Mouse (Mus musculus) lung, adult 2 months (tissue): ENCODE data around the gene Zfp354a. TPM values are rescaled to one million over a fixed set of nuclear protein-coding genes. Genes with fewer than 3 reads are reported as not detected.

ENCODE experiments used
- DNase-seq: peaks from one replicate; pipeline ENCODE4 v3.0.0; 2022
- H3K4me1 ChIP-seq: fragments of 200-500 bp; 2 replicates; pipeline ENCODE4 v1.6.1; 2011; ENCODE audit warnings: low read length; ENCODE audit not compliant: control insufficient read depth, insufficient read depth
- H3K4me3 ChIP-seq: fragments of 200-500 bp; replicated peaks from 2 replicates; pipeline ENCODE3; 2011; ENCODE audit warnings: low read depth, mild to moderate bottlenecking, control low read depth, low read length; ENCODE audit errors: extremely low read depth
- CTCF ChIP-seq: fragments of 200-500 bp; IDR thresholded peaks from 2 replicates; pipeline ENCODE4 v1.5.1; 2011; ENCODE audit warnings: mild to moderate bottlenecking, low read length, control low read depth; ENCODE audit not compliant: insufficient read depth
- POLR2A ChIP-seq: fragments of 200-500 bp; IDR thresholded peaks from 2 replicates; pipeline ENCODE4 v1.6.1; 2011; ENCODE audit warnings: low read depth, mild to moderate bottlenecking, control low read depth, low read length, borderline replicate concordance; ENCODE audit errors: extremely low read depth
- WGBS: fragments of 180-500 bp; shearing (Covaris S2); methylation state at CpG from one replicate; pipeline ENCODE4 v1.1.7; 2018; 5-methylcytosine and 5-hydroxymethylcytosine counted together
- polyA plus RNA-seq: library from polyadenylated mRNA; depleted of rRNA; stranded (reverse); fragments of >200 nt; gene quantifications from 2 replicates; pipeline ENCODE4 v1.2.3, GENCODE M21; 2012; rRNA removed

Zfp354a gene
- polyA plus RNA-seq, 1 experiment, result 1.9 TPM

DNA sequence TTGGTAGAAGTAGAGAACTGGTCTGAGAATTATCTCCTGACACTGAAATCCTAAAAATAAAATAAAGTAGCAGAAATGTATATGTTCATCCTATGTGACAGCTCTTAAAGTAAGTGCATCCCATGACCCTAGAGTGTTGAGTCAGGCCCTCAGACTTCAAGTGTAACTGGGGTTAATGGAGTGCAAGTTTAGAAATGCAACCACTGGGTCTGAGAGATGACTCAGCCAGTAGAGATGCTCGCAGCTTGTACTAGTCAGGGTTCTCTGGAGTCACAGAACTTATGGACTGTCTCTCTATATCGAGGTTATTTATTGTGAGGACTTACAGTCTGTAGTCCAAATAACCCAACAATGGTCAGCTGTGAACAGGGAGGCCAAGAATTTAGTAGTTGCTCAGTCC lies 7.4 kb upstream of the Zfp354a start:
- WGBS, result 55% methylated on average over 2 of the region's 2 CpGs
- DNase-seq, result no peak
- TF ChIP-seq POLR2A (no peak), CTCF (no peak)
- Histone ChIP-seq H3K4me3 (no peak overlapping the region), H3K4me1 (no peaks in the 10 kb centered on the region)

DNA sequence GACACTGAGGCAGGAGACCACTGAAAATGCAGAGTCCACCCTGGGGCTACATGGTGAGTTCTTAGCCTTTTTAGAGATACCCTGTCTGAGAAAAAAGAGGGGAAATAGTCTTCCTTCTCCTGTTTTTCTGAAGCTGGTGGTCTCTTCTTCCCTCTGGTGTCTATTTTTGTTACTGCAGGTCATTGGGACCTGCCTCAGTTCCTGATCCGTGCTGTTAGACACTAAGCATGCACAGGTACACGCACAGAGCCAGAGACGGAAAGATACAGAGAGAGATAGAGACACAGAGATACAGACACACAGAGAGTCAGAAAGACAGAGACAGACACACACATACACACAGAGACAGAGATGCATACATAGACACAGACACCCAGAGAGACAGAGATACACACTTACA lies 5.8 kb upstream of the Zfp354a start:
- WGBS, result 34% methylated on average over 3 of the region's 3 CpGs
- TF ChIP-seq CTCF, result no peak
- TF ChIP-seq POLR2A, result no peak
- DNase-seq, result no peak
- Histone ChIP-seq H3K4me3 (no peak overlapping the region), H3K4me1 (no peaks in the 10 kb centered on the region)

DNA sequence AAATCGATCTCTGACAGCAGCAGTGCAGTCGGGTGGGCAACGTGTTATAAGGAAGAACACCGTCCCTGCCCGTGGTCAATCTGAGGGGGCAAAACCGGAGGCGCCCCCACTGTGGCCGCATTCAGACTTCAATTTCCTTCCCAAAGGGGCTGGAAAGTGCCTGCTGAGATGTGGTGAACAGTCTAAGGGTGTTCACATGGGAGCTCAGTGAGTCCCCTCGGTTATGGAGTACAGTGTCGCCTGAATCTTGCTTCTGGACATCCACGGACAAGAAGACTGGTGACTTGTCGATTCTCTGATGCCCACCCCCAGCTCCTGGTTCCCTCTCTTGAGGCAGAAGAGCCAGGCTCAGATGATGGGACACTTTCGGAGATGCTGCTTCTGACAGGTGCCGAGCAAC lies 583 bp downstream of the Zfp354a start:
- TF ChIP-seq POLR2A (no peak), CTCF (no peak)
- H3K4me3 ChIP-seq, result peak overlapping the region; percentile 93
- no peak for DNase-seq
- peaks cover 3% of the 10 kb centered on the region for H3K4me1 ChIP-seq
- 13% methylated on average over 14 of the region's 14 CpGs for WGBS

DNA sequence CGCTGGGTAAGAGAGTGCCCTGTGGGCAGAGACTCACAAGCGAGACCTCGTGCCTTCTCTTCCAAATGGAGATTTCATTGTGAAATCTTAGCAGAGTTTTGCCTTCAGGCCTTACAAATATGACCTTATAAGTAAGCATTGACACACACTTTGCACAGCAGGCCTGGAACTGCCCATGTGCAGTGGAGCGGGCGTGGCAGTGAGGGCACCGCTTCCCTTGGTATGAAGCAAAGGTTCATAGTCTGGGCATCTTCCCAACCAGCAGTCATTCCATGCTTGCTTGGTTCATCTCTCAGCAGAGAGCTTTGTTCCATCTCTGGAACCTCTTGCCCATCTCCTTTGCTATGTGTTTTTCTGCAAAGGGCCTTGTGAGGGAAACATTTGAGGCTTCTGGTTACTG lies 1.9 kb downstream of the Zfp354a start:
- TF ChIP-seq CTCF (no peak), POLR2A (no peak)
- H3K4me3 ChIP-seq, result no peak overlapping the region
- 95% methylated on average over 6 of the region's 6 CpGs for WGBS
- peaks cover 3% of the 10 kb centered on the region for H3K4me1 ChIP-seq
- no peak for DNase-seq

GRCm38 (mm10) chr11:51063276-51063675 lies 4.2 kb downstream of the Zfp354a start:
- peaks cover 3% of the 10 kb centered on the region for H3K4me1 ChIP-seq
- no peak overlapping the region for H3K4me3 ChIP-seq
- 70% methylated on average over 7 of the region's 7 CpGs for WGBS
- DNase-seq, result no peak
- TF ChIP-seq POLR2A (no peak), CTCF (no peak)

GRCm38 (mm10) chr11:51063841-51064240 lies 4.8 kb downstream of the Zfp354a start:
- H3K4me3 ChIP-seq, result no peak overlapping the region
- DNase-seq, result no peak
- H3K4me1 ChIP-seq, result peaks cover 3% of the 10 kb centered on the region
- WGBS, result 92% methylated on average over 8 of the region's 8 CpGs
- TF ChIP-seq POLR2A, result no peak
- TF ChIP-seq CTCF, result no peak

DNA sequence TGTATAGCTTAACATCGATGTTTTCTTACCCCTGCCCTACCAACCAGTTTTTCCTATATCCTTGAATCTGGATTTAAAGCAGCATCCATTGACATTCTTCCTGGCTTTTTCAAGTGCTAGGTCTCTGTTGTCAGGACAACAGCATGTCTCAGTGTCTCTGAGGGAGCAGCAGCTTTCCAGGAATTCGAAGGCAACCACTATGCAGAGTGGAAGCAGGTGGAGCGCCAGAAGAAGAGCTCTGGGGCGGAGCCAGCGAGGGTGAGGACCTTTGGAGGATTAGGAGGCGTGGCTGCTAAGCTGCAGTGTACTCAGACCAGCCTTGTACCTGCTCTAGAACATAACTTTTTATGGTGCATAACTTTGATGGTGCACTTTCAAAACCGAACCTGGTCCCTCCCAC lies 25.5 kb downstream of the Zfp354a start:
- WGBS, result 37% methylated on average over 7 of the region's 7 CpGs

GRCm38 (mm10) chr11:51085269-51085668 lies 26.2 kb downstream of the Zfp354a start:
- Histone ChIP-seq H3K4me1 (no peaks in the 10 kb centered on the region), H3K4me3 (no peak overlapping the region)
- DNase-seq, result no peak
- TF ChIP-seq POLR2A (no peak), CTCF (no peak)
- WGBS, result 51% methylated on average over 13 of the region's 13 CpGs

More for the DNA sequence above, 25.5 kb downstream of the Zfp354a start:
- Histone ChIP-seq H3K4me3 (no peak overlapping the region), H3K4me1 (no peaks in the 10 kb centered on the region)
- TF ChIP-seq CTCF (no peak), POLR2A (no peak)
- no peak for DNase-seq

- 72% methylated on average over 2 of the region's 2 CpGs for WGBS
- Histone ChIP-seq H3K4me1 (no peaks in the 10 kb centered on the region), H3K4me3 (no peak overlapping the region)
- no peak for DNase-seq
- TF ChIP-seq POLR2A (no peak), CTCF (no peak)
Observed at GRCm38 (mm10) chr11:51107261-51107660, 48.2 kb downstream of the Zfp354a start.

GRCm38 (mm10) chr11:51110621-51111020 lies 51.6 kb downstream of the Zfp354a start:
- H3K4me3 ChIP-seq, result no peak overlapping the region
- DNase-seq, result no peak
- WGBS, result 74% methylated on average over 3 of the region's 3 CpGs
- TF ChIP-seq POLR2A (no peak), CTCF (no peak)
- no peaks in the 10 kb centered on the region for H3K4me1 ChIP-seq

Other genes with a start within 250 kb of the Zfp354a start
- 1.5 and 2.5 TPM in 2 replicates for gene Zfp354c, start 231.5 kb upstream of the Zfp354a start, polyA plus RNA-seq
- 0.26 and 0.32 TPM in 2 replicates for gene Zfp879, start 217.7 kb upstream of the Zfp354a start, polyA plus RNA-seq
- 0.09 and 0.17 TPM in 2 replicates for gene Grm6, start 208.6 kb upstream of the Zfp354a start, polyA plus RNA-seq
- 0.49 and 0.72 TPM in 2 replicates for gene Zfp454, start 171.6 kb upstream of the Zfp354a start, polyA plus RNA-seq
- 0.74 and 1.4 TPM in 2 replicates for gene Zfp2, start 143.1 kb upstream of the Zfp354a start, polyA plus RNA-seq
- 0.19 and 0.28 TPM in 2 replicates for gene Zfp354b, start 127.6 kb upstream of the Zfp354a start, polyA plus RNA-seq
- gene 4933414I15Rik, start 115.5 kb upstream of the Zfp354a start, polyA plus RNA-seq, result not detected in 2 replicates
- not detected in 2 replicates for gene Prop1, start 105.5 kb upstream of the Zfp354a start, polyA plus RNA-seq
- not detected in 2 replicates for gene Olfr1378, start 92.7 kb upstream of the Zfp354a start, polyA plus RNA-seq
- not detected in 2 replicates for gene Olfr1377, start 77.3 kb upstream of the Zfp354a start, polyA plus RNA-seq
- not detected in 2 replicates for gene Olfr51, start 55.7 kb upstream of the Zfp354a start, polyA plus RNA-seq
- gene Olfr54, start 45.0 kb upstream of the Zfp354a start, polyA plus RNA-seq, result not detected in 2 replicates
- gene Olfr1375, start 11.1 kb upstream of the Zfp354a start, polyA plus RNA-seq, result not detected in 2 replicates
- not detected in 2 replicates for gene Gm12569, start 161.2 kb downstream of the Zfp354a start, polyA plus RNA-seq
- 32.0 and 48.1 TPM in 2 replicates for gene Clk4, start 202.5 kb downstream of the Zfp354a start, polyA plus RNA-seq
- gene BC049762, start 203.8 kb downstream of the Zfp354a start, polyA plus RNA-seq, result not detected in 2 replicates
- 17.8 and 27.1 TPM in 2 replicates for gene Col23a1, start 230.7 kb downstream of the Zfp354a start, polyA plus RNA-seq